Mouse (Mus musculus): Measurements from ENCODE around the gene Spem2.

DNA sequence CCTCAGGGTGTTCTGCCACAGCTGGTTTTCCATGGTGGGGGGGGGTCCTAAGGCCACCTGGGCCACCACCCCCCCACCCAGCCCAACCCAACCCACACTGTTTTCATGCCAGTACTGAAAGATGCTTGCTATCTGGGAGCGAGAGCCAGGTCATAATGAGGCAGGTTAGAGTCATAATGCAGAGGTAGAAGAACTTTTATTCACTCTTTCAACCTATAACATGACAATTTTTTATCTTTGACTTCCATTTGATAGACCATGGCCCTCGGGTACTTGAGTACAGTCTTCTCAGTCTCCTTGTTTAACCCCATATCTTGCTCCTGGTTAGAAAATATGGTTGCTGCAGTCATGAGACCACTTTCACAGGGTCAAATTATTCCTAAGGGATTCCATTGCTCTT lies at the start of gene Spem2:
- TF ChIP-seq CTCF (IDR thresholded peaks at IDR 0.05; ENCODE audit: control insufficient read depth, insufficient read depth, insufficient replicate concordance, low read depth, low read length) (no peak), POLR2A (IDR thresholded peaks at IDR 0.05; ENCODE audit: control insufficient read depth, low read depth, low read length) (no peak)

All from testis, adult 2 months (tissue).